Mouse (Mus musculus): ENCODE measurements around the gene Ascl5. TPM values are rescaled to one million over a fixed set of nuclear protein-coding genes. Genes with fewer than 3 reads are reported as not detected.

Ascl5 gene
- not detected for total RNA-seq (2018; cell fraction: chromatin; rRNA removed)
- not detected for total RNA-seq (2018; cell fraction: cytosol; rRNA removed)
- total RNA-seq (2018; cell fraction: nucleus; rRNA removed) = not detected
- polyA plus RNA-seq (2018) = not detected in 3 replicates

- H3K79me2 ChIP-seq (ENCODE audit: inconsistent target) = no peaks in the 10 kb centered on the region
- WGBS (ENCODE audit: missing documents) = 28% methylated on average over 29 of the region's 29 CpGs
- H3K4me3 ChIP-seq (ENCODE audit: inconsistent target) = no peak within 1 kb of the TSS
- no peaks in the 10 kb centered on the region for H3K36me3 ChIP-seq (ENCODE audit: inconsistent target)
- H3K27ac ChIP-seq = no peak within 1 kb of the TSS
Observed at GRCm38 (mm10) chr1:136050312-136051012, at the start of gene Ascl5. Gene Ascl5 (plus strand): TSS chr1:136050804.

DNA sequence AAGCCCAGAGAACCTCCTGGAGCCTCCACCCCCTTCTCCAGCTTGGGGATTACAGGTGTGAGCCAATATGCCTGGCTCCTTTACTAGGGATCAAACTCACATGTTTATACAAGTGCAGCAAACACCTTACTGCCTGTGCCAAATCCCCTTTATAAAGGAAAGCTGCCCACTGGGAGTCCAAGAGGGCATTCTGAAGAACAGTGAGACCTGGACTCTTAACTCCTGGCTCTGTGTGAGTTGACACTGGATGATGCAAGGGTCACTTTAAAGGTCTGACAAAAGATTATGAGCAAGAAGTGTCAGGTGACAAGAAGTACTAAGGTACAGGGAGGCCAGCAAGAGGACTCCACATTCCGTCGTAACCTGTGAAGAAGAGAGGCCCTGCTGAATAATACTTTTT, 49.2 kb upstream of the Ascl5 start:
- 97% methylated on average over 2 of the region's 2 CpGs for WGBS (ENCODE audit: missing documents)
- Histone ChIP-seq H3K79me2 (ENCODE audit: inconsistent target) (no peaks in the 10 kb centered on the region), H3K36me3 (ENCODE audit: inconsistent target) (no peaks in the 10 kb centered on the region), H3K27ac (no peak overlapping the region), H3K4me3 (ENCODE audit: inconsistent target) (no peak overlapping the region)

DNA sequence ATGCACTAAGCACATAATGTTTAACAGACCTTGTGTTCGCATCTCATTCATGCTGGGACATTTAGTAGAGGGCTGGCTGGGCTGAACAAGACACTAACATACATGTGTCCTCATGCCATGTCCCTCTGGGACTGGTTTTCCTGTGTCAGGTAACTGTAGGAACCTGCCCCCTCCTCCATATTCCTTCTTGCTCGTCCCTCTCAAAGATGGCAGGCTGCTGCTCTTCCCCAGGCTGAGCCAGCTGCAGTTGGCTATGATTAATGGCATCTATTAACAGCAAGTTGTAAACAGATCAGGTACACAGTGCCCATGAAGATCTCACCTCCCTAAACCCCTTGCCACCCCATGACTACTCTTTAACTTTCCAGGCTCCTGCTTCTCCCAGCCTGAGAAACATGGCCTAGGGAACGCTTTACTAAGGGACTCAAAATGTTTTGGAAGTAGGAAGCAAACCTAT, 44.3 kb upstream of the Ascl5 start, which contains the start of gene Igfn1:
Gene Igfn1 (minus strand): TSS at position 51 of the 457 bp plus-strand sequence.
- Histone ChIP-seq H3K36me3 (ENCODE audit: inconsistent target) (no peaks in the 10 kb centered on the region), H3K79me2 (ENCODE audit: inconsistent target) (no peaks in the 10 kb centered on the region), H3K4me3 (ENCODE audit: inconsistent target) (no peak within 1 kb of the TSS), H3K27ac (no peak within 1 kb of the TSS)
- 87% methylated on average over 3 of the region's 3 CpGs for WGBS (ENCODE audit: missing documents)

DNA sequence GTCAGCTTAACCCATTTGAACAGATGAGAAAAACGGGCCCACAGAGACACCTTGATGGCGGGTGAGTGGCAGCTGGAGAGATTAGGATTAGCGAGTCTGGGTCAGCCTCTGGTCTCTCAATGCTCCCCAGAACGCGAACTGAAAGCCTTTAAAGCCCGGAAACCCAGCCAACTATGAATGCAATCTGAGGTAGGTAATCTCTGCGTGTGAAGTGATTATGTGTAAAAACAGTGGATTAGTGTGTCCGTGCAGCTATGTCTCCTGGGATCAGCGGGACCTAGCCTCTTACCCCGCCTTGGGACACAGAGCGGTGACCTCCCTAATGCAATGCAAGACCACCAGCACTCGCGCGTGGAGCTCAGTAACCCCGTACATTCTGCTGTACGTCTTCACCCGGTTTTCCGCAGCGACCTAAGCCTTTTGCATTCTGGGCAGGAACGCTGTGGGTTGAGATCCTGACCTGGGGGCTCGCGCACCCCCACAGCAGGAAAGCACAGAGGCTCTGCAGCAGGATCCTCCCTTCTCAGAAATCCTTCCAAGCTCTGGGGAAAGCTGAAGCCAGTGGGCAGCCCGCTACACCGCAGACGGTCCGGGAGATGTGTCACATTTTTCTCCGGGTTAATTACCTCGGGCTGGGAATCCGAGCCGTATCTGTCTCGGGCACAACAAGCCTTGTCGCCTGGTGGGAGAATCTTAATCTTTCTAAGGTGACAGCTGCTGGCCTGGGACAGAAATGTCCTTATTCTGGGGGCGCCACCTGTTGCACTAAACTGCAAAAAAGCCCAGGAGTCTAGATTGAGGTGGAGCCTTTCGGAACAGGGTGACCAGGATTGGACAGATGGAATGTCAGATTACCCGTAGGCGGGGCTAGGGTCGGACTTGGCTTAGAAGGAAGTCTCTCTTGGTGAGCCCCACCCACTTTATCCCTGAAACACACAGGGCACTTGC, 43.1 kb upstream of the Ascl5 start, which contains the start of gene Tmem9:
Gene Tmem9 (plus strand): TSS at position 940 of the 948 bp plus-strand sequence.
- no peaks in the 10 kb centered on the region for H3K79me2 ChIP-seq (ENCODE audit: inconsistent target)
- WGBS (ENCODE audit: missing documents) = 7% methylated on average over 37 of the region's 37 CpGs
- no peak within 1 kb of the TSS for H3K27ac ChIP-seq
- H3K4me3 ChIP-seq (ENCODE audit: inconsistent target) = peak within 1 kb of the TSS; percentile 48
- no peaks in the 10 kb centered on the region for H3K36me3 ChIP-seq (ENCODE audit: inconsistent target)

- H3K36me3 ChIP-seq (ENCODE audit: inconsistent target) = no peaks in the 10 kb centered on the region
- WGBS (ENCODE audit: missing documents) = 17% methylated on average over 8 of the region's 8 CpGs
- H3K27ac ChIP-seq = no peak overlapping the region
- peak overlapping the region; percentile 48 for H3K4me3 ChIP-seq (ENCODE audit: inconsistent target)
- no peaks in the 10 kb centered on the region for H3K79me2 ChIP-seq (ENCODE audit: inconsistent target)
Observed at GRCm38 (mm10) chr1:136008159-136008533, 42.5 kb upstream of the Ascl5 start.

DNA sequence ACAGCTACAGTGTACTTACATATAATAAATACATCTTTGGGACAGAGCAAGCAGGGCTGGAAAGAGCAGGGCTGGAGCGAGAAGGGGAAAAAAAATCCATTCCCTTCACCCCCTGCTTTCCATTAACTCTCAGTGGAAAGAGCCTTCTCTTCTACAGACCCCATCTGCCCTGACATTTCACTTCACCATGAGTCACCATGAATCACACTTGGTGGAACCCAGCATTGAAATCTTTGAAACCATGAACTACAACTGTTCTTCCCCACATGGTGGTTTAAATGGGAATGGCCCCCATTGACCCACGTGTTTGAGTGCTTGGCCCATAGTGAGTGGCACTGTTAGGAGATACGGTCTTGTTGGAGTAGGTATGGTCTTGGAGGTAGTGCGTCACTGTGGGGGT, 40.4 kb upstream of the Ascl5 start:
- no peak overlapping the region for H3K27ac ChIP-seq
- H3K79me2 ChIP-seq (ENCODE audit: inconsistent target) = no peaks in the 10 kb centered on the region
- 89% methylated on average over 4 of the region's 4 CpGs for WGBS (ENCODE audit: missing documents)
- H3K4me3 ChIP-seq (ENCODE audit: inconsistent target) = no peak overlapping the region
- H3K36me3 ChIP-seq (ENCODE audit: inconsistent target) = no peaks in the 10 kb centered on the region

DNA sequence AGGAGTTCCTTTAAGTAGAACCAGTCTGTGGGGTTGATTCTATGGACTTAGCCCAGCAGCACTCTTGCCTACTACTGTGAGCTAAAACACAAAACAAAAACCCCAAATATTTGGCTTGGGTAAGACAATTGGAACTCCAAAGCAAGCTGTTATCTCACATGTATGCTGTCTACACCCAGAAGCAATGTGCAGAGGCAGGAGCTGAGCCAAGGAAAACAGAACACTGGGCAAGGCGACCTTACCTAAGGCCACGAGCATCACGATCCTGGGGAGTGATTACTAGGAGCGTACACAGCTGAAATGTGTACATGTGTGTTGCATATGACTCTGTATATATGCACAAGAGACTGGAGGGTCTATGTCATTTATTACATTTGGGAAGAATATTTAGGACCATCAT, 37.1 kb upstream of the Ascl5 start:
- no peaks in the 10 kb centered on the region for H3K36me3 ChIP-seq (ENCODE audit: inconsistent target)
- H3K27ac ChIP-seq = no peak overlapping the region
- 93% methylated on average over 4 of the region's 4 CpGs for WGBS (ENCODE audit: missing documents)
- H3K79me2 ChIP-seq (ENCODE audit: inconsistent target) = no peaks in the 10 kb centered on the region
- H3K4me3 ChIP-seq (ENCODE audit: inconsistent target) = no peak overlapping the region

GRCm38 (mm10) chr1:136014796-136015502, 35.7 kb upstream of the Ascl5 start:
- no peak overlapping the region for H3K27ac ChIP-seq
- WGBS (ENCODE audit: missing documents) = 89% methylated on average over 2 of the region's 2 CpGs
- H3K4me3 ChIP-seq (ENCODE audit: inconsistent target) = no peak overlapping the region
- H3K79me2 ChIP-seq (ENCODE audit: inconsistent target) = no peaks in the 10 kb centered on the region
- H3K36me3 ChIP-seq (ENCODE audit: inconsistent target) = no peaks in the 10 kb centered on the region

DNA sequence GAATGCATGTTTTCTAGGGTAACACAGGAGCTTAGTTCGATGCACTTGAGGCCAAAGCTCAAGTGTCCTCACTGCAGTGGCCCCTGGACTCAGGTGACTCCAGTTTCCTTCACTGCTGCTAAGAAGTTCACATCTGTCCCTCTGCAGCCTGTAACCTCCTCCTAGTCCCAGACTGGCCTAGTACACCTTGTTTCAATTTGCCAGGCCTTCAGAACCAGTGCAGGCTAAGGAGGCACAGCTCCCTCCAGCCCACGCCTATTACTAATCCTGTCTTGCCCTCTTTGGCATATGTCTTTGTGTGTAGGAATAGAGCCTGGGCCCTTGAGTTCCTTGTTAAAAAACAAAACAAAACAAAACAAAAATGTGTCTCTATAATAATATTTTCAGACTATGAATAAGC, 33.3 kb upstream of the Ascl5 start:
- 87% methylated on average over 2 of the region's 2 CpGs for WGBS (ENCODE audit: missing documents)
- Histone ChIP-seq H3K27ac (no peak overlapping the region), H3K36me3 (ENCODE audit: inconsistent target) (no peaks in the 10 kb centered on the region), H3K79me2 (ENCODE audit: inconsistent target) (no peaks in the 10 kb centered on the region), H3K4me3 (ENCODE audit: inconsistent target) (peak overlapping the region; percentile 54)

GRCm38 (mm10) chr1:136017907-136018313, 32.7 kb upstream of the Ascl5 start:
- no peak overlapping the region for H3K27ac ChIP-seq

DNA sequence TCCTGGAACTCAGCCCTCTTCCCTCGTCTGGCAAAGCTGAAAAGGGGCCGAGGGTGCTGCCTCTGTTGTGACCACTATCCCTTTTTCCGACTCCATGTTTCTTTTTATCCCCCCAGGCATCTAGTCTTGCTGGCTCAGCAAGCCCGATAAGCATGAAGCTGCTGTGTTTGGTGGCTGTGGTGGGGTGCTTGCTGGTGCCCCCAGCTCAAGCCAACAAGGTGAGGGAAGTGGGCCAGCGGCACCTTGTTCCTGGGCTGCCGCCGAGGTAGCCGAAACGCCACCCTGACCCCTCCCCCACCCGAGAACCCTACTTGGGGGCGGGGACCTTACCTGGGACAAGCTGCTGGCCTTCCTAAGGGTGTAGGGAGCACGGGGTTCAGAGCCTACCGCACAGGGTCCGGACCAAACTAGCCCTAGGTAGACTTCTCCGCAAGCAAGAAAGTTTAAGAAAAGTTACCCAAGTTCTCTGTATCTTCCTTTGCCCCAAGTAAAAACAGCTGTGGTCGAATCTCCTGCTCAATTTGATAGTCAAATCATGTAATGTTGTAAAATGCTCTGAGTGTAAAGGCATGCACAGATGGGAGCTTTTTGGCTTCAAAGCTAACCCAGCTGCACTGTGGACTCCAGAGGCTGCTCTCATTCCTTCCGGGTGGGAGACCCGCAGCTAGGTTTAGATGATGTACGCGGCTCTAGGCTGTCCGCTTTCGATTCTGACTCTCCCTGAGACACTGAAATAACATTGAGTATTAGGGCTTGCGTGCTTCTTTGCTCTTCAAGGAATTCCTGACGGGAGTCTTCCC, 32.0 kb upstream of the Ascl5 start:
- H3K27ac ChIP-seq = no peak overlapping the region
- H3K36me3 ChIP-seq (ENCODE audit: inconsistent target) = no peaks in the 10 kb centered on the region
- H3K4me3 ChIP-seq (ENCODE audit: inconsistent target) = peak overlapping the region; percentile 54
- H3K79me2 ChIP-seq (ENCODE audit: inconsistent target) = no peaks in the 10 kb centered on the region
- WGBS (ENCODE audit: missing documents) = 19% methylated on average over 24 of the region's 24 CpGs

More at GRCm38 (mm10) chr1:136017907-136018313, 32.7 kb upstream of the Ascl5 start:
- no peaks in the 10 kb centered on the region for H3K36me3 ChIP-seq (ENCODE audit: inconsistent target)
- no peaks in the 10 kb centered on the region for H3K79me2 ChIP-seq (ENCODE audit: inconsistent target)
- peak overlapping the region; percentile 54 for H3K4me3 ChIP-seq (ENCODE audit: inconsistent target)
- under 1% methylated on average over 22 of the region's 22 CpGs for WGBS (ENCODE audit: missing documents)

DNA sequence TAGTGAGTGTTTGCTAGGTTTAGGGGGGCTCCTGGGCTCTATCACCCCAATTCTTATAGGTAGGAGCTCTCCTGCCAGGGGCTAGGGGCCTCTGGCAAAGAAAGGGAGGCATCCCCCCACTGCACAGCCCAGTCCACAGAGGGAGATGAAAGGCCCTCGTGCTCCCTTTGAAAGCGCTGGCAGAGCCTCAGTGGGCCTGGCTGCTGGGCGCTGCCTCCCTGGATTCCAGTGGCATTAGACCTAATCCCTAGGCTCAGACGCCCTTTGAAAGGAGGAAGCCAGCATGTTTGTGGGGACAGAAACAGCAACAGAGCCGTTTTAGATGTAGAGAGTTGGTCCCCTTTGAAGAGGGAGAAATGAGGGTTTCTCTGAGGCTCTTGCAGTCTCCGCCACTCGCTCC, 20.4 kb upstream of the Ascl5 start:
- no peaks in the 10 kb centered on the region for H3K79me2 ChIP-seq (ENCODE audit: inconsistent target)
- no peaks in the 10 kb centered on the region for H3K36me3 ChIP-seq (ENCODE audit: inconsistent target)
- WGBS (ENCODE audit: missing documents) = 95% methylated on average over 7 of the region's 7 CpGs
- H3K27ac ChIP-seq = no peak overlapping the region
- H3K4me3 ChIP-seq (ENCODE audit: inconsistent target) = no peak overlapping the region

GRCm38 (mm10) chr1:136031697-136032096, 18.9 kb upstream of the Ascl5 start:
- H3K27ac ChIP-seq = no peak overlapping the region
- 79% methylated on average over 6 of the region's 8 CpGs for WGBS (ENCODE audit: missing documents)
- H3K4me3 ChIP-seq (ENCODE audit: inconsistent target) = no peak overlapping the region
- H3K36me3 ChIP-seq (ENCODE audit: inconsistent target) = no peaks in the 10 kb centered on the region
- no peaks in the 10 kb centered on the region for H3K79me2 ChIP-seq (ENCODE audit: inconsistent target)

Measured in macrophage (primary cell).